Mouse (Mus musculus) stomach, postnatal 0 days (tissue): ENCODE results near the gene Znhit6. TPM values are rescaled to one million over a fixed set of nuclear protein-coding genes. Genes with fewer than 3 reads are reported as not detected.
A peak's percentile ranks its signal among the peaks of the same experiment; 100 is the strongest.

Experiments used
- ATAC-seq: fragments of 200-750 bp; cut with Nextera tagmentation; 2 replicates; pipeline ENCODE4 v1.8.0; 2017; ENCODE audit not compliant: low FRiP score, low TSS enrichment
- DNase-seq: peaks from one replicate; pipeline ENCODE4 v3.0.0-alpha.2; 2016; ENCODE audit warnings: low spot score
- H3K27ac ChIP-seq: fragments of 300-500 bp; sonication (generic); replicated peaks from 2 replicates; pipeline ENCODE4 v1.5.1; 2014; ENCODE audit warnings: mild to moderate bottlenecking, control low read depth
- H3K27me3 ChIP-seq: fragments of 300-500 bp; sonication (generic); 2 replicates; pipeline ENCODE4 v1.6.1; 2014; ENCODE audit warnings: low read length; ENCODE audit not compliant: control insufficient read depth, insufficient read depth
- H3K36me3 ChIP-seq: fragments of 300-500 bp; sonication (generic); 2 replicates; pipeline ENCODE4 v1.6.1; 2014; ENCODE audit warnings: low read length, mixed read lengths; ENCODE audit not compliant: control insufficient read depth, insufficient read depth
- H3K4me1 ChIP-seq: fragments of 300-500 bp; sonication (generic); replicated peaks from 2 replicates; pipeline ENCODE4 v1.6.1; 2014; ENCODE audit warnings: antibody characterized with exemption; ENCODE audit not compliant: control insufficient read depth, insufficient read depth
- H3K4me2 ChIP-seq: fragments of 300-500 bp; sonication (generic); replicated peaks from 2 replicates; pipeline ENCODE4 v1.6.1; 2014; ENCODE audit warnings: low read depth, mild to moderate bottlenecking, control low read depth, moderate library complexity
- H3K4me3 ChIP-seq: fragments of 300-500 bp; sonication (generic); 2 replicates; pipeline ENCODE4 v1.5.1; 2014; ENCODE audit warnings: low read depth, low read length, control low read depth
- H3K9ac ChIP-seq: fragments of 300-500 bp; sonication (generic); 2 replicates; pipeline ENCODE4 v1.6.1; 2014; ENCODE audit warnings: mild to moderate bottlenecking, low read length, control low read depth, mixed read lengths
- H3K9me3 ChIP-seq: fragments of 300-500 bp; sonication (generic); 2 replicates; pipeline ENCODE4 v1.6.1; 2016; ENCODE audit warnings: low read length; ENCODE audit not compliant: control insufficient read depth
- CTCF ChIP-seq: IDR thresholded peaks from 2 replicates; pipeline ENCODE4 v1.5.1; 2016; ENCODE audit warnings: antibody characterized with exemption, low read depth, mild to moderate bottlenecking, moderate library complexity
- EP300 ChIP-seq: optimal IDR thresholded peaks from 2 replicates; pipeline ENCODE3; 2016; ENCODE audit warnings: antibody characterized with exemption
- WGBS: fragments of 180-500 bp; shearing (Covaris S2); extraction: QIAGEN DNeasy Blood & Tissue Kit; methylation state at CpG from one replicate; pipeline ENCODE4 v1.1.7; 2014; 5-methylcytosine and 5-hydroxymethylcytosine counted together
- polyA plus RNA-seq: library from polyadenylated mRNA; unstranded; fragments of >200 nt; fragmentation: Nextera tagmentation; extraction: Ambion mirVana; gene quantifications from 2 replicates; pipeline ENCODE4 v1.2.1, GENCODE M21; 2015

The Znhit6 gene
- polyA plus RNA-seq, 1 experiment from 2014 or later, result 17.5 TPM

- DNase-seq (no peak), ATAC-seq (no peak)
- no peak for TF ChIP-seq EP300
- TF ChIP-seq CTCF, result no peak
- Histone ChIP-seq H3K36me3 (peaks cover 17% of the 10 kb centered on the region), H3K9ac (no peak overlapping the region), H3K27me3 (no peaks in the 10 kb centered on the region), H3K9me3 (no peaks in the 10 kb centered on the region), H3K4me3 (no peak overlapping the region), H3K4me2 (no peak overlapping the region), H3K4me1 (no peaks in the 10 kb centered on the region), H3K27ac (no peak overlapping the region)
- WGBS, result 79% methylated on average over 4 of the region's 4 CpGs
These were observed 7.0 kb downstream of the Znhit6 start for GRCm38 (mm10) chr3:145583043-145583442.

- Histone ChIP-seq H3K9ac (no peak overlapping the region), H3K27me3 (no peaks in the 10 kb centered on the region), H3K9me3 (no peaks in the 10 kb centered on the region), H3K4me2 (no peak overlapping the region), H3K4me1 (no peaks in the 10 kb centered on the region), H3K27ac (no peak overlapping the region), H3K36me3 (peaks cover 17% of the 10 kb centered on the region), H3K4me3 (no peak overlapping the region)
- TF ChIP-seq EP300 (no peak), CTCF (peak; percentile 73)
- DNase-seq, result no peak
- 41% methylated on average over 3 of the region's 3 CpGs for WGBS
- no peak for ATAC-seq
These were observed 7.7 kb downstream of the Znhit6 start for GRCm38 (mm10) chr3:145583522-145584200.

GRCm38 (mm10) chr3:145590562-145590961 lies 14.6 kb downstream of the Znhit6 start:
- peaks cover 15% of the 10 kb centered on the region for H3K36me3 ChIP-seq
- H3K27ac ChIP-seq, result no peak overlapping the region
- TF ChIP-seq EP300 (no peak), CTCF (no peak)
- no peak overlapping the region for H3K4me2 ChIP-seq
- H3K4me1 ChIP-seq, result no peaks in the 10 kb centered on the region
- no peaks in the 10 kb centered on the region for H3K9me3 ChIP-seq
- no peaks in the 10 kb centered on the region for H3K27me3 ChIP-seq
- no peak overlapping the region for H3K9ac ChIP-seq
- DNase-seq (no peak), ATAC-seq (no peak; the same call in 1 of the 2 replicates)
- no peak overlapping the region for H3K4me3 ChIP-seq
- 78% methylated on average over 4 of the region's 4 CpGs for WGBS

GRCm38 (mm10) chr3:145591841-145592542 lies 16.0 kb downstream of the Znhit6 start:
- Histone ChIP-seq H3K27me3 (no peaks in the 10 kb centered on the region), H3K36me3 (peaks cover 10% of the 10 kb centered on the region), H3K9me3 (no peaks in the 10 kb centered on the region), H3K4me3 (no peak overlapping the region), H3K4me2 (no peak overlapping the region), H3K4me1 (no peaks in the 10 kb centered on the region), H3K27ac (no peak overlapping the region), H3K9ac (no peak overlapping the region)
- WGBS, result 85% methylated on average over 6 of the region's 6 CpGs
- TF ChIP-seq EP300 (no peak), CTCF (no peak)
- DNase-seq (no peak), ATAC-seq (0 out of 2 replicates have a peak, but pooled peaks have one; percentile 15)

GRCm38 (mm10) chr3:145595354-145595753 lies 19.3 kb downstream of the Znhit6 start:
- no peak for ATAC-seq
- TF ChIP-seq CTCF, result no peak
- TF ChIP-seq EP300, result no peak
- 85% methylated on average over 6 of the region's 6 CpGs for WGBS

GRCm38 (mm10) chr3:145599059-145599458 lies 23.1 kb downstream of the Znhit6 start:
- 91% methylated on average over 7 of the region's 7 CpGs for WGBS
- Histone ChIP-seq H3K27me3 (no peaks in the 10 kb centered on the region), H3K36me3 (no peaks in the 10 kb centered on the region; the same call in none of the 2 replicates)

More at GRCm38 (mm10) chr3:145595354-145595753, 19.3 kb downstream of the Znhit6 start:
- H3K27me3 ChIP-seq, result no peaks in the 10 kb centered on the region
- no peaks in the 10 kb centered on the region for H3K9me3 ChIP-seq
- no peaks in the 10 kb centered on the region for H3K4me1 ChIP-seq
- H3K4me2 ChIP-seq, result no peak overlapping the region
- no peak overlapping the region for H3K9ac ChIP-seq
- H3K4me3 ChIP-seq, result no peak overlapping the region
- no peak overlapping the region for H3K27ac ChIP-seq
- H3K36me3 ChIP-seq, result peaks cover 4% of the 10 kb centered on the region
- DNase-seq, result no peak

More at GRCm38 (mm10) chr3:145599059-145599458, 23.1 kb downstream of the Znhit6 start:
- TF ChIP-seq EP300 (no peak), CTCF (peak; percentile 37)
- Histone ChIP-seq H3K4me2 (no peak overlapping the region), H3K4me1 (0 out of 2 replicates have a peak, but pooled peaks cover 5% of the 10 kb centered on the region), H3K27ac (no peak overlapping the region), H3K9me3 (no peaks in the 10 kb centered on the region), H3K4me3 (no peak overlapping the region), H3K9ac (no peak overlapping the region)
- DNase-seq (no peak), ATAC-seq (no peak)
